Mouse (Mus musculus) liver, adult 2 months (tissue): Measurements from ENCODE around the gene Snx14. TPM values are rescaled to one million over a fixed set of nuclear protein-coding genes. Genes with fewer than 3 reads are reported as not detected.

ENCODE experiments used
- DNase-seq: peaks from one replicate; pipeline ENCODE4 v3.0.0-alpha.2; 2011; ENCODE audit warnings: low read depth, low spot score; ENCODE audit errors: extremely low read depth
- H3K27ac ChIP-seq: fragments of 200-500 bp; replicated peaks from 2 replicates; pipeline ENCODE4 v1.5.1; 2012; ENCODE audit warnings: low read depth, mild to moderate bottlenecking, control low read depth, inconsistent platforms, low read length; ENCODE audit not compliant: insufficient read depth
- H3K27me3 ChIP-seq: fragments of 200-500 bp; 2 replicates; pipeline ENCODE4 v1.6.1; 2012; ENCODE audit warnings: mild to moderate bottlenecking, moderate library complexity, low read length, inconsistent platforms; ENCODE audit not compliant: control insufficient read depth, insufficient read depth
- H3K36me3 ChIP-seq: fragments of 200-500 bp; 2 replicates; pipeline ENCODE4 v1.6.1; 2012; ENCODE audit warnings: low read length, inconsistent platforms; ENCODE audit not compliant: control insufficient read depth, insufficient read depth
- H3K4me1 ChIP-seq: fragments of 200-500 bp; 2 replicates; pipeline ENCODE4 v1.6.1; 2011; ENCODE audit warnings: low read length; ENCODE audit not compliant: control insufficient read depth, insufficient read depth
- H3K4me3 ChIP-seq: fragments of 200-500 bp; 2 replicates; pipeline ENCODE4 v1.5.1; 2011; ENCODE audit warnings: low read depth, mild to moderate bottlenecking, control low read depth, low read length, moderate library complexity; ENCODE audit not compliant: insufficient read depth
- H3K79me2 ChIP-seq: fragments of 200-500 bp; 2 replicates; pipeline ENCODE4 v1.6.1; 2012; ENCODE audit warnings: inconsistent platforms, mild to moderate bottlenecking, low read length, moderate library complexity; ENCODE audit not compliant: control insufficient read depth, insufficient read depth
- H3K9ac ChIP-seq: fragments of 200-500 bp; 2 replicates; pipeline ENCODE4 v1.6.1; 2012; ENCODE audit warnings: low read depth, mild to moderate bottlenecking, control low read depth, inconsistent platforms, low read length
- CTCF ChIP-seq: fragments of 200-500 bp; IDR thresholded peaks from 2 replicates; pipeline ENCODE4 v1.5.1; 2011; ENCODE audit warnings: low read depth, low read length, control low read depth
- POLR2A ChIP-seq: fragments of 200-500 bp; IDR thresholded peaks from 2 replicates; pipeline ENCODE4 v1.6.1; 2011; ENCODE audit warnings: low read length, control low read depth; ENCODE audit not compliant: insufficient read depth; ENCODE audit errors: extremely low read depth
- WGBS: fragments of 180-500 bp; shearing (Covaris S2); methylation state at CpG from one replicate; pipeline ENCODE4 v1.1.7; 2018; 5-methylcytosine and 5-hydroxymethylcytosine counted together
- polyA plus RNA-seq: library from polyadenylated mRNA; depleted of rRNA; stranded (reverse); fragments of >200 nt; gene quantifications from 2 replicates; pipeline ENCODE4 v1.2.3, GENCODE M21; 2012
- total RNA-seq: library from RNA; depleted of rRNA; stranded (reverse); fragments of >200 nt; gene quantifications from 2 replicates; pipeline ENCODE4 v1.2.3, GENCODE M21; 2014

Gene Snx14
- total and polyA plus RNA-seq, 2 experiments = 9.0 to 23.6 TPM

GRCm38 (mm10) chr9:88380076-88380475, 58.7 kb downstream of the Snx14 start:
- Histone ChIP-seq H3K9ac (no peak overlapping the region), H3K4me1 (no peaks in the 10 kb centered on the region), H3K79me2 (no peaks in the 10 kb centered on the region), H3K36me3 (peaks cover 44% of the 10 kb centered on the region), H3K4me3 (no peak overlapping the region), H3K27ac (no peak overlapping the region), H3K27me3 (no peaks in the 10 kb centered on the region)
- TF ChIP-seq CTCF (no peak), POLR2A (no peak)
- no peak for DNase-seq
- 74% methylated on average over 7 of the region's 7 CpGs for WGBS

DNA sequence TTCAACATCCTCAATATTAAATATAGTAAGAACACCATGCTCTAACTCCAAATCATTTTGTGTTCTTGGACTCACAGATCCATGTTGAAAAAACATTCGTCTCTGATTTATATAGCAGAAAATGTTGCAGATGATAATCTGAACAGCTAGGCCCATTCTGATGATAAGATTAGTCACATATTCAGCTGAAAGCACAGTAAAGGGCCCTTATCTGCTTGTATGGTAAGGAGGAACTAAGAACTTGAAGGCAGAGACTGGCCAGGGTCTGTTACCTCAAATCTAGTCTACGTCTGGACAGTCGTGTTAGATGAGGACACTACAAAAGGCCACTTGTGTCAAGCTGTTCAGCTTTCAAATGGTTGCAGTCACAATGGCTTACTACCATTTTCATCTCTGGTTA, 59.7 kb downstream of the Snx14 start:
- Histone ChIP-seq H3K36me3 (peaks cover 43% of the 10 kb centered on the region), H3K4me3 (no peak overlapping the region), H3K9ac (no peak overlapping the region), H3K79me2 (no peaks in the 10 kb centered on the region), H3K27me3 (no peaks in the 10 kb centered on the region), H3K27ac (no peak overlapping the region), H3K4me1 (no peaks in the 10 kb centered on the region)
- no peak for DNase-seq
- no peak for TF ChIP-seq CTCF
- no peak for TF ChIP-seq POLR2A
- WGBS = 91% methylated on average over 3 of the region's 3 CpGs

DNA sequence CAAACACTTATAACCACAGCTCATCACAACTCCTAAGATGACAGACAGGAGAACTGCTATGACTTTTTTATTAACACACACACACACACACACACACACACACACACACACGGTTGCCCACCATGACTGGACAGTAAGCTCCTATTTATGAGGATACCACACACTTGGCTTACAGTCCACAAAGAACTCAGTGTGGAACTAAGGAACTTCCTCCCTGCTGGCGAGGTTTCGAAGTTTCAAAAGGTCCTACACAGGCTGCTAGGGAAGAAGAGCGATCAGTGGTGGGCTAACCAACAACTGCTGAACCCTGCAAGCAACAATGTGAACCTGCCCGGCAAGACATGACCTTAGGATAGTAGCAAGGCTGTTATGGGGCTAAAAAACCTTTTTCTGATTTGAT, 61.3 kb downstream of the Snx14 start:
- no peaks in the 10 kb centered on the region for H3K27me3 ChIP-seq
- no peak overlapping the region for H3K27ac ChIP-seq
- WGBS = 86% methylated on average over 5 of the region's 5 CpGs
- no peak overlapping the region for H3K9ac ChIP-seq
- peaks cover 35% of the 10 kb centered on the region for H3K36me3 ChIP-seq
- H3K4me3 ChIP-seq = no peak overlapping the region
- no peaks in the 10 kb centered on the region for H3K79me2 ChIP-seq
- no peaks in the 10 kb centered on the region for H3K4me1 ChIP-seq
- DNase-seq = no peak
- TF ChIP-seq CTCF (no peak), POLR2A (no peak)

GRCm38 (mm10) chr9:88373001-88373400, 65.8 kb downstream of the Snx14 start:
- 91% methylated on average over 2 of the region's 2 CpGs for WGBS
- peaks cover 12% of the 10 kb centered on the region for H3K36me3 ChIP-seq
- H3K4me1 ChIP-seq = no peaks in the 10 kb centered on the region
- no peak overlapping the region for H3K4me3 ChIP-seq
- no peaks in the 10 kb centered on the region for H3K79me2 ChIP-seq
- H3K27ac ChIP-seq = no peak overlapping the region
- no peak overlapping the region for H3K9ac ChIP-seq
- no peak for DNase-seq
- TF ChIP-seq POLR2A (no peak), CTCF (no peak)
- no peaks in the 10 kb centered on the region for H3K27me3 ChIP-seq

DNA sequence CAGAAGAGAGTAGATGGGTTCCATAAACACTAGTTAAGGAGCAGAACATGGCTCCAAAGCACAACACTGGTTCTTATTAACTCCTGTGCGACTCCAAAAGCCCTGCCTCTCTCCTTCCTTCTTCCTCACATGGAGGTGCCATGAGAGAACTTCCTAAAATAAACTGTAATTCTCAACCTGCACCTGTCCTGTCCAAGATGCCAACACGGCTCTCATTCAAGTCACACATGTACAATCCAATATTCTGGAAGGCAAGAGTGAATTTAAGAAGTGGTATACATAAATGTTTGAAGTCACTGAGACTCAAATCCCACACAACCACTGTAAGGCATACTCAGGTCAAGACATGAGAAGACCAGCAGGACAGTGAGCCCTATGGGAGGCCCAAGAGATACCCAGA, 67.6 kb downstream of the Snx14 start:
- Histone ChIP-seq H3K9ac (no peak overlapping the region), H3K4me3 (no peak overlapping the region), H3K27me3 (no peaks in the 10 kb centered on the region), H3K79me2 (no peaks in the 10 kb centered on the region), H3K4me1 (peaks cover 5% of the 10 kb centered on the region), H3K27ac (no peak overlapping the region), H3K36me3 (peaks cover 7% of the 10 kb centered on the region)
- no peak for TF ChIP-seq CTCF
- TF ChIP-seq POLR2A = no peak
- 96% methylated on average over 2 of the region's 2 CpGs for WGBS
- no peak for DNase-seq

DNA sequence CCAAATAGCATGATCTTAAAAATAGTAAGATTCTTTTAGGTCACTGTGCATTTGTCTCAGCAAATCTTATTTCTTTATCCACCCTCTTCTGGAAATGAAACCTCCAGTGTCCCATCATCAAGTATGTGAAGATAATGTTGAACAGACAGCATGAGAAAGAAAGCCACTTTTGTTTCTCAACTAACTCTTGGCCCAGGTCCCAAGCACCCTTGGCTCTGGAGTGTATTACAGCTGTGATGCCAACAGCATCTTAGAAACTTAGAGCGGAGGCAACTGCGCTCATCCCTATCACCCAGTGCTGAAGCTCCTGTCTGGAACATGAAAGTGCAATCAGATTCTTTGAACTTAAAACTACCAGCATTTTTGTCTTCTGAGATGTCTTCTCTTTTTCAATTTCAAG, 69.1 kb downstream of the Snx14 start:
- Histone ChIP-seq H3K27me3 (no peaks in the 10 kb centered on the region), H3K4me3 (no peak overlapping the region), H3K9ac (no peak overlapping the region), H3K4me1 (peaks cover 5% of the 10 kb centered on the region), H3K27ac (no peak overlapping the region), H3K79me2 (no peaks in the 10 kb centered on the region), H3K36me3 (peaks cover 5% of the 10 kb centered on the region)
- TF ChIP-seq POLR2A = no peak
- no peak for TF ChIP-seq CTCF
- WGBS = 72% methylated on average over 2 of the region's 2 CpGs
- DNase-seq = no peak
